Mouse (Mus musculus): ENCODE measurements around the gene Arhgef33.

The Arhgef33 gene

DNA sequence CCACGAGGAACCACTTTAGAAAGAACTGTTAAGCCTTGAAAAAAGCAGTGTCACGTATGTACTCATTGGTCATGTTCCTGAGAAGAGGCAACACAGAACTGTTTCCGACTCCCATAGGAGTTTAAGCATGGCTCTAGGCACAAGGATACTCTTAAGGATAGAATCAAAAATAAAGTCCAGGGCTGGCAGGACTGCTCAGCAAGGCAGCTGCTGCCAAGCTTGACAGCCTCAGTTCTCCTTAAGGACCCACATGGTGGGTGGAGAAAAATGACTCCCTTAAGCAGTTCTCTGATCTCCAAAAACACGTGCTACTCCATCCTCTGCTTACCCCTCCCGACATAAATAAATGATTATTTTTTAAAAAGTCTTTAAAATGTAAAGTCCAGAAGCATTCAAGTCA is 128.5 kb downstream of the Arhgef33 start:
- DNase-seq (ENCODE audit: low read depth in 1 of 2, low spot score in 2 of 2) = no peak

DNA sequence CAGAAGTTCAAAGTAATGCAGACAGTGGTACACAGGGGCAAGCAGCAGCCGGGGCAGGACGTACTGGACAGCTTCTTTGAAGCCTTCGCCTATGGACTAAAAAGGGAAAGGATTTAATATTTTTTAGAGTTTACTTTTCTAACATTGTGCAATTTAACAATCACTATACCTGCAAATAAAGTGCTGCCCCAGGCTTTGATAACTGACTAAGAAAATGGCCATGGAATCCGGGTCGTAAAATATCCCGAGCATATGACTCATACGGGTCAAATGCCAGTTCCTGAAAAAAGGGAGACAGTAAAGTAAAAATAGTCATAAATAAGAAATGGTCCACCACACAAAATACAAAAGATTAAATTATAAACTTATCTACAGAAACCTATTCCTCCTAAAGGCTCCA is 138.2 kb downstream of the Arhgef33 start:
- no peak for DNase-seq (ENCODE audit: low read depth in 1 of 2, low spot score in 2 of 2)

DNA sequence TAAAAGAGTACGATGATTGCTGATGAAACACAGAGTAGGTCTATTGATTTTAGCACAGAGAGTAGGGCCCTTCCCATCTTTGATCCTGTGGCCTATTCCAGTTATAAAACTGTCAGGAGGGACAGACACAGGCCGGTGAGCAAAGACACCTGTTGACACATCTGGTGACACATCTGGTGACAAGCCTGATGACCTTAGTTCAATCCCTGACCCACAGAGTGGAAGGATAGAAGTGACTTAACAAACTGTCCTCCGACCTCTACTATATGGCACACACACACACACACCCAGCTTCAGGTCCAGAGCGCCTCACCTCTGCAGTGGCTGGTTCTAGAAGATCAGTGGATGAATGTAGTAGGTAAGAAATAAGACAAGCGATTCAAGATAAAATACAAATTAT is 139.3 kb downstream of the Arhgef33 start:
- DNase-seq (ENCODE audit: low read depth in 1 of 2, low spot score in 2 of 2) = no peak

Data from monocyte, adult 2 months (primary cell).